Mouse (Mus musculus): Measurements from ENCODE around the gene Faap24.

GRCm38 (mm10) chr7:35388694-35389093 lies 7.9 kb downstream of the Faap24 start:
- TF ChIP-seq CTCF (IDR thresholded peaks at IDR 0.05; ENCODE audit: extremely low read depth, insufficient read depth, insufficient read length, insufficient replicate concordance) (no peak), POLR2A (IDR thresholded peaks at IDR 0.05; ENCODE audit: low read depth, low read length) (no peak)

Data from spleen, adult 2 months (tissue).